Mouse (Mus musculus) hindbrain, embryonic 10.5 days (tissue): Measurements from ENCODE around the gene Fam229a. TPM values are rescaled to one million over a fixed set of nuclear protein-coding genes. Genes with fewer than 3 reads are reported as not detected.
"Not testable (repeated sequence)": the region's sequence is repeated elsewhere in the genome, so short reads cannot be mapped to it uniquely, and the experiment has no call there.

Experiments
- DNase-seq: peaks from one replicate; pipeline ENCODE4 v3.0.0-alpha.2; 2017; ENCODE audit warnings: low spot score
- H3K27ac ChIP-seq: fragments of 300-500 bp; sonication (generic); 2 replicates; pipeline ENCODE4 v1.5.1; 2016; ENCODE audit warnings: mild to moderate bottlenecking, moderate library complexity
- H3K27me3 ChIP-seq: fragments of 300-500 bp; sonication (generic); 2 replicates; pipeline ENCODE4 v1.6.1; 2016; ENCODE audit warnings: mild to moderate bottlenecking; ENCODE audit not compliant: poor library complexity, insufficient read depth, severe bottlenecking
- H3K36me3 ChIP-seq: fragments of 300-500 bp; sonication (generic); 2 replicates; pipeline ENCODE4 v1.6.1; 2016; ENCODE audit warnings: mild to moderate bottlenecking, moderate library complexity
- H3K4me1 ChIP-seq: fragments of 300-500 bp; sonication (generic); replicated peaks from 2 replicates; pipeline ENCODE4 v1.6.1; 2016; ENCODE audit warnings: mild to moderate bottlenecking
- H3K4me3 ChIP-seq: fragments of 300-500 bp; sonication (generic); 2 replicates; pipeline ENCODE4 v1.5.1; 2016; ENCODE audit warnings: mild to moderate bottlenecking, moderate library complexity
- H3K9me3 ChIP-seq: fragments of 300-500 bp; sonication (generic); 2 replicates; pipeline ENCODE4 v1.6.1; 2016; ENCODE audit warnings: mild to moderate bottlenecking, moderate library complexity
- WGBS: fragments of 180-500 bp; shearing (Covaris S2); methylation state at CpG from one replicate; pipeline ENCODE4 v1.1.7; 2016; 5-methylcytosine and 5-hydroxymethylcytosine counted together
- polyA plus RNA-seq: library from polyadenylated mRNA; unstranded; fragments of >200 nt; fragmentation: Nextera tagmentation; extraction: Ambion mirVana; gene quantifications from 2 replicates; pipeline ENCODE4 v1.2.1, GENCODE M21; 2016

The Fam229a gene
- polyA plus RNA-seq: 0.41 TPM in 1 of 2 replicates, not detected in the other

GRCm38 (mm10) chr4:129490972-129491880 lies at the start of gene Fam229a, which contains the start of gene Tssk3:
Fam229a (plus strand) TSS chr4:129491190.
Tssk3 (minus strand) TSS chr4:129491022.
- H3K36me3 ChIP-seq: peaks cover 35% of the 10 kb centered on the region
- peaks cover 27% of the 10 kb centered on the region for H3K4me1 ChIP-seq
- H3K27me3 ChIP-seq: peaks cover 42% of the 10 kb centered on the region
- WGBS: 3% methylated on average over 70 of the region's 70 CpGs
- no peaks in the 10 kb centered on the region for H3K9me3 ChIP-seq
- peak within 1 kb of the TSS; percentile 16; the same call in 1 of the 2 replicates for H3K27ac ChIP-seq
- peak within 1 kb of the TSS; percentile 51 for H3K4me3 ChIP-seq
- DNase-seq: peak; percentile 51

- H3K27me3 ChIP-seq: peaks cover 9% of the 10 kb centered on the region
- no peak overlapping the region for H3K4me3 ChIP-seq
- WGBS: 86% methylated on average over 8 of the region's 8 CpGs
- no peaks in the 10 kb centered on the region for H3K4me1 ChIP-seq
- DNase-seq: no peak
- no peaks in the 10 kb centered on the region for H3K36me3 ChIP-seq
- H3K27ac ChIP-seq: no peak overlapping the region
- no peaks in the 10 kb centered on the region for H3K9me3 ChIP-seq
Observed at GRCm38 (mm10) chr4:129447360-129447759, 43.6 kb upstream of the Fam229a start.

GRCm38 (mm10) chr4:129447778-129448563 lies 43.0 kb upstream of the Fam229a start:
- H3K4me3 ChIP-seq: no peak overlapping the region
- DNase-seq: no peak
- H3K27me3 ChIP-seq: peaks cover 3% of the 10 kb centered on the region; the same call in 1 of the 2 replicates
- 86% methylated on average over 11 of the region's 11 CpGs for WGBS
- no peak overlapping the region for H3K27ac ChIP-seq
- H3K36me3 ChIP-seq: no peaks in the 10 kb centered on the region
- no peaks in the 10 kb centered on the region for H3K4me1 ChIP-seq
- H3K9me3 ChIP-seq: no peaks in the 10 kb centered on the region

- no peak overlapping the region for H3K4me3 ChIP-seq
- DNase-seq: no peak
- H3K9me3 ChIP-seq: no peaks in the 10 kb centered on the region
- H3K27me3 ChIP-seq: no peaks in the 10 kb centered on the region
- no peak overlapping the region for H3K27ac ChIP-seq
- no peaks in the 10 kb centered on the region for H3K36me3 ChIP-seq
- 87% methylated on average over 6 of the region's 6 CpGs for WGBS
- H3K4me1 ChIP-seq: no peaks in the 10 kb centered on the region
Observed at GRCm38 (mm10) chr4:129448713-129449112, 42.3 kb upstream of the Fam229a start.

- H3K4me1 ChIP-seq: no peaks in the 10 kb centered on the region
- H3K4me3 ChIP-seq: no peak overlapping the region
- no peaks in the 10 kb centered on the region for H3K36me3 ChIP-seq
- no peak overlapping the region for H3K27ac ChIP-seq
- H3K27me3 ChIP-seq: no peaks in the 10 kb centered on the region
- no peaks in the 10 kb centered on the region for H3K9me3 ChIP-seq
- WGBS: 80% methylated on average over 2 of the region's 2 CpGs
- no peak for DNase-seq
Observed at GRCm38 (mm10) chr4:129450851-129451250, 40.1 kb upstream of the Fam229a start.

- Histone ChIP-seq H3K36me3 (no peaks in the 10 kb centered on the region), H3K27me3 (no peaks in the 10 kb centered on the region), H3K4me3 (no peak overlapping the region), H3K27ac (no peak overlapping the region), H3K4me1 (no peaks in the 10 kb centered on the region), H3K9me3 (no peaks in the 10 kb centered on the region)
- WGBS: 83% methylated on average over 15 of the region's 15 CpGs
- DNase-seq: no peak
Observed at GRCm38 (mm10) chr4:129451471-129452169, 39.4 kb upstream of the Fam229a start.

GRCm38 (mm10) chr4:129455265-129455664 lies 35.7 kb upstream of the Fam229a start:
- no peaks in the 10 kb centered on the region for H3K27me3 ChIP-seq
- 3% methylated on average over 5 of the region's 5 CpGs for WGBS
- H3K4me3 ChIP-seq: no peak overlapping the region
- no peaks in the 10 kb centered on the region for H3K36me3 ChIP-seq
- DNase-seq: peak; percentile 61
- no peaks in the 10 kb centered on the region for H3K9me3 ChIP-seq
- no peak overlapping the region for H3K27ac ChIP-seq
- no peaks in the 10 kb centered on the region for H3K4me1 ChIP-seq

- WGBS: 60% methylated on average over 5 of the region's 5 CpGs
- DNase-seq: no peak
- Histone ChIP-seq H3K9me3 (no peaks in the 10 kb centered on the region), H3K27me3 (no peaks in the 10 kb centered on the region), H3K4me3 (no peak overlapping the region), H3K4me1 (no peaks in the 10 kb centered on the region; the same call in 1 of the 2 replicates), H3K36me3 (no peaks in the 10 kb centered on the region), H3K27ac (no peak overlapping the region)
Observed at GRCm38 (mm10) chr4:129456126-129456525, 34.9 kb upstream of the Fam229a start.

- not testable (repeated sequence) for H3K4me3 ChIP-seq, DNase-seq, H3K36me3 ChIP-seq, H3K27me3 ChIP-seq, H3K4me1 ChIP-seq, H3K9me3 ChIP-seq, H3K27ac ChIP-seq
- WGBS: 78% methylated on average over 2 of the region's 2 CpGs
Observed at GRCm38 (mm10) chr4:129457311-129457710, 33.7 kb upstream of the Fam229a start.

GRCm38 (mm10) chr4:129459726-129460125 lies 31.3 kb upstream of the Fam229a start:
- H3K27me3 ChIP-seq: no peaks in the 10 kb centered on the region
- peaks cover 9% of the 10 kb centered on the region for H3K36me3 ChIP-seq
- H3K27ac ChIP-seq: no peak overlapping the region
- H3K4me3 ChIP-seq: no peak overlapping the region
- 95% methylated on average over 3 of the region's 3 CpGs for WGBS
- no peak for DNase-seq
- H3K9me3 ChIP-seq: no peaks in the 10 kb centered on the region
- peaks cover 14% of the 10 kb centered on the region for H3K4me1 ChIP-seq

- Histone ChIP-seq H3K9me3 (no peaks in the 10 kb centered on the region), H3K4me1 (peaks cover 14% of the 10 kb centered on the region), H3K36me3 (peaks cover 20% of the 10 kb centered on the region), H3K4me3 (peak overlapping the region; percentile 80), H3K27ac (peak overlapping the region; percentile 89), H3K27me3 (no peaks in the 10 kb centered on the region)
- WGBS: 3% methylated on average over 4 of the region's 4 CpGs
- no peak for DNase-seq
Observed at GRCm38 (mm10) chr4:129460827-129461182, 30.2 kb upstream of the Fam229a start.

GRCm38 (mm10) chr4:129461183-129461960 lies 29.6 kb upstream of the Fam229a start, which contains the start of gene Bsdc1:
Bsdc1 (plus strand) TSS chr4:129461581.
- H3K9me3 ChIP-seq: no peaks in the 10 kb centered on the region
- peak within 1 kb of the TSS; percentile 80 for H3K4me3 ChIP-seq
- H3K4me1 ChIP-seq: peaks cover 14% of the 10 kb centered on the region
- under 1% methylated on average over 46 of the region's 46 CpGs for WGBS
- H3K27ac ChIP-seq: peak within 1 kb of the TSS; percentile 89
- no peaks in the 10 kb centered on the region for H3K27me3 ChIP-seq
- H3K36me3 ChIP-seq: peaks cover 25% of the 10 kb centered on the region
- peak; percentile 100 for DNase-seq
